Mouse (Mus musculus) right cerebral cortex, adult 18-20 months (tissue): ENCODE results near the gene Gm7579.
"Not testable (repeated sequence)": the region's sequence is repeated elsewhere in the genome, so short reads cannot be mapped to it uniquely, and the experiment has no call there.

Experiments
- DNase-seq: peaks from one replicate; pipeline ENCODE4 v3.0.0; 2022; ENCODE audit warnings: mixed read lengths

Gene Gm7579

DNA sequence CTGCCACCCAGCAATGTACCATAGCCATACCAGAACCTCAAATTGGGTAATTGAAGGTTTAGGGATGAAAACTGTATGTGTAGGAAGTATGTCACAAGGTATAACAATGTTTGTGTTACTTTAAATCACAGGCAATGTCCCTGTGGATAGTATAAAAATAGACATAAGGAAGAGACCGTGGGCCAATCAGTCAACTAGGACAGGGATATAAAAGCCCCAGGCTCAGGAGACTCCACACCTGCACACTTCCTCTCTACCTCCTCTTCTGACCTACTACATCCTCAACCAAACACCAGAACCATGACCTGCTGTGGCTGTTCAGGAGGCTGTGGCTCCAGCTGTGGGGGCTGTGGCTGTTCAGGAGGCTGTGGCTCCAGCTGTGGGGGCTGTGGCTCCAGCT, at the start of gene Gm7579:
Gene Gm7579 (plus strand): TSS at position 301 of the 400 bp plus-strand sequence.
- DNase-seq, result no peak

DNA sequence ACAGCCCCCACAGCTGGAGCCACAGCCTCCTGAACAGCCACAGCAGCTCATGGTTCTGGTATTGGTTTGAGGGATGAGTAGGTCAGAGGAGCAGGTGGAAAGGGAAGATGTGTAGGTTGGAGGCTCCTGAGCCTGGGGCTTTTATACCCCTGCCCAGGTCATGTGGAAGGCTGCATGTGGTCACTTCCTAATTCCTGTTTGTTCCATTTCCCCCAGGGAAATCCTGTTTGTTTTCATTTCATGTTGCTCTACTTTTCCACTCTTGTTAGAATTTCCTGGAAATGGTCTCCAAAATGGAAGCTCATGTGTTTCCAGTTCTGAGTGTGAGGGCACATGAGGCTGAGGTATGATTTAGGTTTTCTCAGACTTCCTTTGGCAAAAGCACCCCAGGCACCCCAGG, 46.0 kb upstream of the Gm7579 start, which contains the start of gene Gm4553:
Gene Gm4553 (minus strand): TSS at position 101 of the 400 bp plus-strand sequence.
- DNase-seq, result not testable (repeated sequence)

DNA sequence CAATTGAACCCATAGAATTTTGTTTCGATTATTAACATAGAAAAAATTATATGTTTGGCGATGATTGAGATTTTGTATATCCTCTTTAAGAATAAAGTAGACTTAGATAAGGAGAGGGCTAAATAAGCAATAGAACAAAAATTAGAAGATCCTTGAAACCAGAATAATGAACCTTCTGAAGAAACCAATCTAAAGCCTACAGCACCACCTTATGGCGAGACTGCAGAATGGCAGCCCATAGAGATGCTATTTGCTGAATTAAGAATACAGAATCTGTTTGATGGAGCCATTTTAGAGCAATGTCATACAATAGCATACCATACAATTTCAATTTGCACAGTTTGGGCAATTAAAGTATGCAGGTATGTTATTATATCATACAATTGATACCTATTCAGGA, 41.8 kb upstream of the Gm7579 start:
- DNase-seq, result no peak

DNA sequence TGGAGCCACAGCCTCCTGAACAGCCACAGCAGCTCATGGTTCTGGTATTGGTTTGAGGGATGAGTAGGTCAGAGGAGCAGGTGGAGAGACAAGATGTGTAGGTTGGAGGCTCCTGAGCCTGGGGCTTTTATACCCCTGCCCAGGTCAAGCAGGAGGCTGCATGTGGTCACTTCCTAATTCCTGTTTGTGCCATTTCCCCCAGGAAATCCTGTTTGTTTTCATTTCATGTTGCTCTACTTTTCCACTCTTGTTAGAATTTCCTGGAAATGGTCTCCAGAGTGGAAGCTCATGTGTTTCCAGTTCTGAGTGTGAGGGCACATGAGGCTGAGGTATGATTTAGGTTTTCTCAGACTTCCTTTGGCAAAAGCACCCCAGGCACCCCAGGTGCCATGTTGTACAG, 35.8 kb upstream of the Gm7579 start, which contains the start of gene Krtap5-2:
Gene Krtap5-2 (minus strand): TSS at position 101 of the 400 bp plus-strand sequence.
- not testable (repeated sequence) for DNase-seq

DNA sequence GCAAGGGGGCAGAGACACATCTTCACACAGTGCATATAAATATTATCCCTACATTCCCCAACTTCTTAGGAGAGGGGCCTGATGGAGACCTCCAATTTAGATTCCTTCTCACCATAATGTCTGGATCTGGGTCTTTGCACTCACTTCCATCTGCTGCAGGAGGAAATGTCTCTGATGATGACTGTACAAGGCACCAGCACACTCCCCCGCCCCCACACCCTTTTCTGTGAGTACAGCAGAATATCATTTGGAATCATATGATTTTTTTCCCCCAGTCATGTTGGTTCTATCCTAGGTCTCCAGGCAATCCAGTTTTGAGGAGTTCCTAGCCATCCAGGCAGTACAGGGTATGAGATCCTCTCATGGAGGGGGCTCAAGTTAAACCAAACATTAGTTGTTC, 33.0 kb upstream of the Gm7579 start:
- peak; percentile 6 for DNase-seq

DNA sequence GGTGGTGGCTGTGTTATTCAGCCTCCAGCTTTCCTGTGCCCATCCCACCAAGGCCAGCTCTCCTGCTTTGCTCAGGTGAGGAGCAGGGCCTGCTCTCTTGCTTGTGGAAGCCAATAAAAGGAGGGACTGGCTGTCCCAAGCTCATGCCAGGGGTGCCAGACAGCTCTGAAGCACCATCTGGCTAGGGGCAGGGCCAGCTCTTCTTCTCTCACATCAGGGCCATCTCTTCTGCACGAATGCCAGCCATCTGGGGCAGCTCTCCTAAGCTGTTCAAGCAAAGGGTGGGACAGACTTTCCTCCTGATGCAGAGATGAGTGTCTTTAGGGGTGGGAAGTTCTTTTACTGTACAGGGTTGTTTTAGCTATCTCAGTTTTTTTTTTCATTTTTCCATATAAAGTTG, 30.6 kb upstream of the Gm7579 start:
- no peak for DNase-seq

DNA sequence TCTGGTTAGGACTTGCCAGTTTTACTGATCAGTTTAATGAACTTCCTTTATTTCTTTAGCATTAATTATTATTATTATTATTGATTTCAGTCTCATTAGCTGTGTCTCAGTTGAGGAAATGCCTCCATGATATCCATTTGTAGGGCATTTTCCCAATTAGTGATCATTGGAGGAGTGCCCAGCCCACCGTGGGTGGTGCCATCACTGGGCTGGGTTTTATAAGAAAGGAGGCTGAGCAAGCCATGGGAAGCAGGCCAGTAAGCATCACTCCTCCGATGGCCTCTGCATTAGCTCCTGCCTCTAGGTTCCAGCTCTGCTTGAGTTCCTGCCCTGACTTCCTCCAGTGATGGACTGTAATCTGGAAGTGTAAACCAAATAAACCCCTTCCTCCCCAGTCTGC, 23.5 kb upstream of the Gm7579 start:
- no peak for DNase-seq

DNA sequence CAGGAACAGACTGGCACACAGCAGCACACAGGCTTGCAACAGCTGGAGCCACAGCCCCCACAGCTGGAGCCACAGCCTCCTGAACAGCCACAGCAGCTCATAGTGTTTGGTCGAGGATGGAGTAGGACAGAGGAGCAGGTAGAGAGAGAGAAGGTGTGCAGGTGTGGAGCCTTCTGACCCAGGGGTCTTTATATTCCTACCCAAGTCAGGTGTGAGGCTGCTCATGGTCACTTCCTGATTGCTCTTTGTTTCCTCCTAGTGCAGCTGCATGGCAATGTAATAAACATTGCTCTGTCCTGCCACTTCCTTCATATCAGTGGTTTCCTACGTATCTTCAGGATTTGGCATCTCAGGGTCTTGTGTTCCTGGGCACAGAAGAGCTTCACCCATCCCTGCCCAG, 21.4 kb upstream of the Gm7579 start, which contains the start of gene Gm10153:
Gene Gm10153 (minus strand): TSS at position 101 of the 400 bp plus-strand sequence.
- DNase-seq, result no peak

DNA sequence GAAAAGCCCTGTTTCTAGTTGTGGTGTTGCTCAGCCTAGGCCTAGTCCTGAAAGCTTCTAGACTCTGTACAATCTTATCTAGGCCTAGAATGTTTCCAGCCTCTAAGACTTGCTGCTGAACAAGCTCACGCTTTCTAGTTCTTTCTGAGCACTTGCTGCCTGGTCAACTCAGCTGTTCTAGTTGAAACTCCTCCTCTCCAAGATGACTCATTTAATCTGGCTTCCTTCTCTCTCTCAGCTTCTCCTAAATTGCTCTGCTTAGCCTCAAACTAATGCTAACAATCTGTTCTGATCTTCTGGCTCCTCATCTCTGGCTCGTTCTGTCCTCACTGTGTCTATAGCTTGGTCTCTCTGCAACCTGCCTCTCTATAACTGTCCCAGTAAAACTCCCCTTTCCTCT, 12.9 kb upstream of the Gm7579 start:
- no peak for DNase-seq

DNA sequence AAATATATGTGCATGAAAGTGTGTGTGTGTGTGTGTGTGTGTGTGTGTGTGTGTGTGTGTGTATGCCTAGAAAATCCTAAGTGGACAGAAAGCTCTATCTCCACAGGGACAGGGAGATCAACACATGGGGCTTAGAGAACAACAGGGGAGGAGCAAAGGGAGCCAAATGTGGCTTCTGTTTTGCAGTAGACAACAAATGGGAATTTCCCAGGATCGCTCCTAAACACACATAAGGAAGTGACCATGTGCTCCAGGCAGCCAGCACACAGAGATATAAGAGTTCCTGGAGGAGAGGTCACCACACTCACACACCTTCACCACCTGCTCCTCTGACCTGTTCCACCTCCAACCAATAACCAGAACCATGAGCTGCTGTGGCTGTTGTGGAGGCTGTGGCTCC, 10.6 kb upstream of the Gm7579 start, which contains the start of gene Krtap5-3:
Gene Krtap5-3 (plus strand): TSS at position 301 of the 400 bp plus-strand sequence.
- DNase-seq, result no peak

DNA sequence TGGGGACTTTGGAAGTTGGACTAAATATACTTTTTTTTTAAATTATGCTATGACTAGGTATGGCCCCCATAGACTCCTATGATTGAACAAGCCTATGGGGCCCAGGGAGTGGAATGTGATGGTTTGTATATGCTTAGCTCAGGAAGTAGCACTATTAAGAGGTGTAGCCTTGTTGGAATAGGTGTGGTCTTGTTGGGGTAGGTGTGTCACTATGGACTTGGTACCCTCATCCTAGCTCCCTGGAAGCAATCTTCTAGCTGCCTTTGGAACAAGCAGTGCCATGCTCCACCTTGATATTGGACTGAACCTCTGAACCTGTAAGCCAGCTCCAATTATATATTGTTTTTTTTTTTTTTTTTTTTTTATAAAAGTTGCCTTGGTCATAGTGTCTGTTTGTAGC, 6.2 kb upstream of the Gm7579 start:
- no peak for DNase-seq

DNA sequence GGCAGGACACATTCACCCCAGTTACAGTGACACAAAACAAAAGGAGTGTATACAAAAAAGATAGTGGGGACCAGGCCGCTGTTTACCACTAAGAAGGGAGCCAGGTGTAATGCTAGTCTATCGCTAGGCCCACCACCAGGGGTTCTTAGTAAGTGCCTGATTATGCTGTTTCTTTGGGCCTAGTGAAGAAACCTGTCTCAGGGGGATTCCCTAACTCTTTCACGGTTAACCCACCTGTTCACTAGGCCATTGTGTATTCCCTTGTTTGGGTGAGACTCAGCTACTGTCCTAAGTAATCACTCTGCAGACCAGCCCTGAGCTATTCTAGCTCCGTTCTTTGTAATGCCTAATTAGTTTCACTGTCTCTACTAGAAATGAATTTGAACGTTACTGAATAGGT, 4.8 kb upstream of the Gm7579 start:
- not testable (repeated sequence) for DNase-seq

DNA sequence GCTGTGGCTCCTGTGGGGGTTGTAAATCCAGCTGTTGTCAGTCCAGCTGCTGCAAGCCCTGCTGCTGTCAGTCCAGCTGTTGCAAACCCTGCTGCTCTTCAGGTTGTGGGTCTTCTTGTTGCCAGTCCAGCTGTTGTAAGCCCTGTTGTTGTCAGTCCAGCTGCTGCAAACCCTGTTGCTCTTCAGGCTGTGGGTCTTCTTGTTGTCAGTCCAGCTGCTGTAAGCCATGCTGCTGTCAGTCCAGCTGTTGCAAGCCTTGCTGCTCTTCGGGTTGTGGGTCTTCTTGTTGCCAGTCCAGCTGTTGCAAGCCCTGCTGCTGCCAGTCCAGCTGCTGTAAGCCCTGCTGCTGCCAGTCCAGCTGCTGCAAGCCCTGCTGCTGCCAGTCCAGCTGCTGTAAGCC, 477 bp downstream of the Gm7579 start:
- DNase-seq, result not testable (repeated sequence)

DNA sequence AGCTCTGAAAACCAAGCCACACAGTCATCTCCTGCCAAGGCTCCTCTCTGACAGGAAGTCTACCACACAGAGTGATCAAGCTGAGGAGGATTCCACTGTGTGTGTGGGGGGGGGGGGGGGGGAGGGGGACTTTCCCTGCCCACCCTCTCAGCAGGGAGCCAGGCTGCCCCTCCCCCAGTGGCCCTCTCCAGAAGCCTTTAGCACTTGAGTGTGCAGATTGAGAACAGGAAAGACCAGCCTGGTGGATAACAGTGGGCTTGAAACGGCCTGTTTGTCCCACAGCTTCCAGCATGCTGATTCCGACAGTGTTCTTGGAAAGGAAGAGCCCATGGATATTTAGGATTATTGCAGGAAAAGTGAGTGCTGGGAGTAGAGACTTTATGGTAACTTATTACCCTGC, 12.9 kb downstream of the Gm7579 start:
- DNase-seq, result no peak

DNA sequence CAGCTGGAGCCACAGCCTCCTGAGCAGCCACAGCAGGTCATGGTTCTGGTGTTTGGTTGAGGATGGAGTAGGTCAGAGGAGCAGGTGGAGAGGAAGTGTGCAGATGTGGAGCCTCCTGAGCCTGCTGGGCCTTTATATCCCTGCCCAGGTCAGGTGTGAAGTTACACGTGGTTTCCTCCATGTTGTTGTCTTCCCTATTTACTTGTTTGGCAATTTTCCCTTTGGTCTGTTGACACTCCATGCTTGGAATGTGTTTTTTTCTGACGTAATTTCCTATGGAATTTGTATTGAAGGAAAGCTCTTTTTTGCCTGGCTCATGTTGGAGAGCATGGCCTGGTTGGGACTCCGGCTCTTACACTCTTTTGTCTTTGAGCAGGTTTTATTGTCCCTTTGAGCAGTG, 18.2 kb downstream of the Gm7579 start, which contains the start of gene Krtap5-5:
Gene Krtap5-5 (minus strand): TSS at position 101 of the 400 bp plus-strand sequence.
- not testable (repeated sequence) for DNase-seq

DNA sequence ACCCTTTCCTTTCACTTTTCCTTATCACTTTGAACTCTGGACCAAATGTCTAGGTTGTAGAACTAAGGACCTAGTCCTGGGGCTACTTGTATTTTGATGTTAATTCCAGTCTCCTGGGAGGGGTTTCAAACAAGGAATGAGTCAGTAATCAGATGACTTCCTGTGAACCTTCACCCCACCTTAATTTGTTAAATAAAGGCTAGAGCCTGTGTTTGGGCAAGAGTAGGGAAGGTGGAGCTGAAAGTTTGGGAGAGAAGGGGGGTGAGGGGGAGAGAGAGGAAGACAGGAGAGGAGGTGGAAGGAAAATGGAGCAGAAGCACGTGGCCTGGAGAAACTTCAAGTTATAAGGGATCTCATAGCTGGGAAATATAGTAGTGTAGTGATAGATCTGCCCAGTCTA, 19.9 kb downstream of the Gm7579 start:
- no peak for DNase-seq

DNA sequence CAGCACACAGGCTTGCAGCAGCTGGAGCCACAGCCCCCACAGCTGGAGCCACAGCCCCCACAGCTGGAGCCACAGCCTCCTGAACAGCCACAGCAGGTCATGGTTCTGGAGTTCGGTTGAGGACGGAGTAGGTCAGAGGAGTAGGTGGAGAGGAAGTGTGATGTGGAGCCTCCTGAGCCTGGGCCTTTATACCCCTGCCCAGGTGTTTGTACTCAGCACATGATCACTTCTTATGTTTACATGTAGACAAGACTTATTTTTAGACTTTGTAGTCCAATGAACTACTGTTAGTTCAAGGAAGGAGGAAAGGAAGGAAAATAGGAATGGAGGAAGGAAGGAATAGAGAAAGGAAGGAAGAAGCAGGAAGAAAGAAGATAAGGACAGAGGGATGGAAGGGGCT, 29.3 kb downstream of the Gm7579 start, which contains the start of gene Gm40460:
Gene Gm40460 (minus strand): TSS at position 101 of the 400 bp plus-strand sequence.
- DNase-seq, result no peak

DNA sequence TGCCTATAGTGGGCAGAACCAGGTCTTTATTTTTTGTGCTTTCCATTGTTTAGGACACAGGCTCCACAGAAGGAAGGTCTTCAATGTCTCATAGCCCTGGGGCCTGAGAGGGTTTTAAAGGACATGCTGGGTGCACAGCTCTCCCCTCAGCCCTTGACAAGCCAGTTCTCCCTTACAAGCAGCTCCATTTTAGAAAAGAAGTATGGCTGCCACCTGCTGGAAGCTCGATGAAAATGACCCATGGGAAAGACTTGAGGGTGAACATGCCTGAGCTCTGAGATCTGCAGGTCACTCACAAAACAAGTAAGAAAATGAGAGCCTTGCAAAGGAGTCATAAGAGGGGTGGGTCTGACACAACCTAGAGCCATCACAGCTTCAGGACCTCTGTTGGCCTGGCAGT, 38.2 kb downstream of the Gm7579 start:
- DNase-seq, result peak; percentile 31

DNA sequence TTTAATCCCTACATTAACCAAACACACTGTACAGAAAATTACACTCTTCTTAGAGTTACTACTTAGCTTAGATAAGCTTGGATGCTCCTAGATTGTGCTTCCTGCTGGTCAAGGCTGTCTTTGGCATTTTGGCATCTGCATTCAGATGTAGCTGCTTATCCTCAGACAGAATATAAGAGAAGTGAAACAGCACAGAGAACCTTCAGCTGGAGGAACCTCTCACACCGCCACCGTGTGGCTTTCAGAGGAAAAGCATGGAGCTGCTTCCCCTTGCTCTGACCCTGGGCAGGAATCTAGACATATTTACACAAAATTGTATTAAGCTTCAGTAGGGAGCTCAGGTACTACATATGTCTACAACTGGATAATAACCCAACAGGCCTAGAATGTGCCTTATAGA, 43.9 kb downstream of the Gm7579 start:
- peak; percentile 26 for DNase-seq

DNA sequence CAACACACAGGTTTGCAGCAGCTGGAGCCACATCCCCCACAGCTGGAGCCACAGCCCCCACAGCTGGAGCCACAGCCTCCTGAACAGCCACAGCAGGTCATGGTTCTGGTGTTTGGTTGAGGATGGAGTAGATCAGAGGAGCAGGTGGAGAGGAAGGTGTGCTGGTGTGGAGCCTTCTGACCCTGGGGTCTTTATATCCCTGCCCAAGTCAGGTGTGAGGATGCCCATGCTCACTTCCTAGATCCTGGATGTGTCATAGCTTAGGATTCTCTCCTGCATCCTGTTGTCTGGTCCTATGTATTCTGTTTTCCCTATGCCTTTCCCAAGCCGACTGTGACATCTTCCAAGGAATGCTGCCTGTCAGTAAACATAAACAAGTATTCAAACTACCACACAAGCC, 46.6 kb downstream of the Gm7579 start, which contains the start of gene Gm2431:
Gene Gm2431 (minus strand): TSS at position 101 of the 400 bp plus-strand sequence.
- not testable (repeated sequence) for DNase-seq
